8 mouse cellular contexts compared by ENCODE assay signal in the genomic region with DNA sequence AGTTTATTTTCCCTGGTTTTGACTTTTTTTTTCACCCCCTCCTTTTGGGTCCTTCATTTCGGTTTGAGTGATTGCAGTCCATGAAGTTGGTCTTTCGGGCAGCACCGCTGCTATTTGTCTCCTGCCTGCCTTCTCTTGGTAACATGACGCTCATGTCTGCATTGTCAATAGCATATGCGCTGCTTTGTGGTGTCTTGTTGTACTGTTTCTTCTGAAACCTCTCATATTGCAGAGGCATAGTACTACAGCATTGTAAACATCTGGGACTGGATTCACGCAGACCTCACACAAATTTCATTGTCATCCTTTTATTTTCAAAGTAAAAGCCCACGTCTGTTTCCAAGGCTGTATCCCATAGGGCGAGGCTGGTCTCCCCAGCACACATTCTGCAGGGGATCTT. TPM values are rescaled to one million over a fixed set of nuclear protein-coding genes. Genes with fewer than 3 reads are reported as not detected.
DNase-seq lines count a peak whose midpoint lies in the region; ATAC-seq and TF ChIP-seq lines count a peak whose summit lies in the region.

No protein-coding gene starts in this region.

- peak overlapping the region; percentile 56 for H3K4me2 ChIP-seq in lung, postnatal 0 days (replicated peaks; ENCODE audit: low read depth, low read length)
- H3K4me2 ChIP-seq in limb, embryonic 15.5 days = peak overlapping the region; percentile 86

- TF ChIP-seq CTCF in lung, postnatal 0 days (IDR thresholded peaks at IDR 0.05) = no peak

- peak overlapping the region; percentile 16; the same call in 1 of the 2 replicates for H3K9ac ChIP-seq in lung, postnatal 0 days (replicated peaks; ENCODE audit: low read depth)
- H3K9ac ChIP-seq in limb, embryonic 15.5 days = no peak overlapping the region

- 0 out of 2 replicates have a peak, but pooled peaks cover 4% of the 10 kb centered on the region for H3K27me3 ChIP-seq in lung, postnatal 0 days (replicated peaks; ENCODE audit: insufficient read depth, low read length)
- 0 out of 2 replicates have a peak, but pooled peaks cover 3% of the 10 kb centered on the region for H3K27me3 ChIP-seq in limb, embryonic 15.5 days

- no peaks in the 10 kb centered on the region for H3K9me3 ChIP-seq in lung, postnatal 0 days (ENCODE audit: low read length)
- H3K9me3 ChIP-seq in limb, embryonic 15.5 days = no peaks in the 10 kb centered on the region

- ATAC-seq in lung, postnatal 0 days = 0 out of 2 replicates have a peak, but pooled peaks have one; percentile 9
- ATAC-seq in limb, embryonic 15.5 days (ENCODE audit: insufficient number of reproducible peaks, low FRiP score, low TSS enrichment, low read depth) = no peak

- peak overlapping the region; percentile 73 for H3K27ac ChIP-seq in lung, postnatal 0 days (ENCODE audit: low read length)
- H3K27ac ChIP-seq in limb, embryonic 15.5 days = peak overlapping the region; percentile 75

- whole genome bisulfite sequencing in lung, postnatal 0 days = 5% methylated on average over 8 of the region's 8 CpGs
- 10% methylated on average over 8 of the region's 8 CpGs for WGBS in limb, embryonic 15.5 days

- peak; percentile 38 for DNase-seq in embryo, embryonic 10 days (ENCODE audit: low spot score)
- no peak for DNase-seq in embryo, embryonic 11 days
- no peak for DNase-seq in lung, postnatal 0 days (ENCODE audit: low spot score)
- DNase-seq in lung, postnatal 36 days = no peak
- DNase-seq in thymus, postnatal 0 days (ENCODE audit: low spot score) = no peak
- DNase-seq in frontal cortex, postnatal 36 days (ENCODE audit: low spot score in 2 of 2) = no peak
- no peak for DNase-seq in right cerebral cortex, postnatal 14 days

- H3K36me3 ChIP-seq in lung, postnatal 0 days (ENCODE audit: insufficient read depth, low read length) = no peaks in the 10 kb centered on the region
- H3K36me3 ChIP-seq in limb, embryonic 15.5 days = no peaks in the 10 kb centered on the region

- no peaks in the 10 kb centered on the region for H3K4me1 ChIP-seq in lung, postnatal 0 days (ENCODE audit: insufficient read depth, low read depth, low read length)
- H3K4me1 ChIP-seq in limb, embryonic 15.5 days = peaks cover 6% of the 10 kb centered on the region; the same call in 1 of the 2 replicates

- no peak for TF ChIP-seq EP300 in lung, postnatal 0 days (IDR thresholded peaks at IDR 0.05)

- peak overlapping the region; percentile 47 for H3K4me3 ChIP-seq in lung, postnatal 0 days (ENCODE audit: low read depth, low read length)
- peak overlapping the region; percentile 59 for H3K4me3 ChIP-seq in limb, embryonic 15.5 days

RNA-seq across cellular contexts. Expression of a gene that starts 46.7 kb away (rescaled TPM):
- 9.5 and 10.0 TPM in 2 replicates for polyA plus RNA-seq in lung, postnatal 0 days (2015; fragmentation: Nextera tagmentation; extraction: Ambion mirVana)
- 10.7 and 10.8 TPM in 2 replicates for polyA plus RNA-seq in limb, embryonic 15.5 days (2015; fragmentation: Nextera tagmentation; extraction: Ambion mirVana)
- 0.62 and 0.90 TPM in 2 replicates for polyA plus RNA-seq in thymus, postnatal 0 days (2015; fragmentation: Nextera tagmentation; extraction: Ambion mirVana)
